Mouse (Mus musculus): ENCODE results near the gene Hsd17b11.

The Hsd17b11 gene

GRCm38 (mm10) chr5:104021597-104022378 lies at the start of gene Hsd17b11:
Gene Hsd17b11 (minus strand): TSS chr5:104021919.
- peak; percentile 62 for DNase-seq

GRCm38 (mm10) chr5:104071048-104071447 lies 49.3 kb upstream of the Hsd17b11 start:
- no peak for DNase-seq

- DNase-seq, result no peak
Observed at GRCm38 (mm10) chr5:104068751-104069150, 47.0 kb upstream of the Hsd17b11 start.

DNA sequence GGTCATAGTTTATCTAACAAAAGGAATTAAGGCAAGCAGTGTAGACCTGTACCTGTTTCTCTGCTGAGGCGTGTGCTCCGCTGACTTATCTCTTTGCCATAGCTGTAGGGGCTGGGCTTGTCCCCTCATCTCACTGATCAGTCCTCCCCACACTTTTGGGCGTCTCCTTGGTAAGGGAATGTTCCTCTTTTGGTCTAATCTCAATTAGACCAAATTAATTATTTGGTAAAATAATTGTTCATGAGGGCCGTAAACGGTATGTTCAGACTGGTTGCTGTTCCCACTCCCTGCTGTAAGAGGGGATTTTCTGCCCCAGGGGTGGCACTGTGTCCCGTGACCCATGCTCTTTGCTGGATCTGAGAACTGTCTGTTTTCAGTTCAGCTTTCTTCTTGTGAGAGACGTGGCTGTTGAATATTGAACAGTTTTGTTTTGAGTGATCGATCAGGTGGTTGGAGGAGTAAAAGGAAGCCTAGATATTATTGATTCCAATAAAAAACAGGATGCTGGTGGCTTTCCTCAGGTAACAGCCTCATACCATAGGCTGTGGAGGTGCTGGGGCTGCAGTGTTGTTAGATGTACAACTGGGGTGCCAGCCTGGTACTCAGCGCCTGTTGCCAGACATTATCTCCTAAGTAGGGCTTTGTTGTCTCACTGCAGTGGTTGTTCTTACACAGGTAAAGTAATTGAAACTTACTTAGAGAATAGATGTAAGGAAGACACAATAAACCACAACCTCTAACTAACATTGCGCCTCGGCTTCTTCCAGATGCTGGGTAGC lies 41.2 kb upstream of the Hsd17b11 start:
- no peak for DNase-seq

DNA sequence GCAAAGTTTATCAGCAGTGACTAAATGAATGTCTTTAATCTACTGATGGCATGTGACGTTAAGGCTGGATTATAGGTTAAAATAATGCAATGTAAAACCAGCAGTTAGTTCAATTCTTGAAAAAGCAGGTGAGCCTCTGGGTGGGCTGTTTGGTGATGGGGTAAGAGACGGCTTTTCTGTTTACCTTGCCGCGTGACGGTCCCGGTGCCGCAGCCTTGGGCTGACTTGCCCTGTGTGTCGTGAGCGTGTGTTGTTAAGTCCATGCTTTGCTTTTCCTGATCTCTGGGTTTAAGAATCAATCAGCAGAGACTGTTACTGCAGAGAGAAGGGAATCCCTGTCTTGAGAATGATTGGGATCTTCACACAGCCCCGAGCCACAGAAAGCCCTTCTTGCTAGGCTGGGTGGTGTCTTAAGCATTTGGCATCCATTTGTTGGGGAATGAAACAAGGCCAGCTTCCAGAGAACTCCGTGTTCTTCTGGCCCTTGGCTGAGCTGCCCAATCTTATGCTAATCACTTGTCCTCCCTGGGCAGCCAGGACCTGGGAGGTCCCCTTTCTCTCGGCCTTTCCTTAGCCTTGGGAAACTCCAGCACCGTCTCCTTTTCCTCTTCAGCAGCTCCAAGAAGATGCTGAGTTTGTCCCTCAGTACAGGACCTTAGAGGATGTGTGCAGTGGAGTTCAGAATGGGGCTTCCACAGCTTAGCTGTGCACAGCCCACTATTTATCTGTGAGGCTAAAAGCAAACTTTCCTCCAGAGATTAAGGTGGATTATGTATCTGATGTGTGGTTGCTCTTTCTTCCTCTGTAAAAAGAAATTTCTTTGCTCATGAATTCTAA lies 40.4 kb upstream of the Hsd17b11 start:
- no peak for DNase-seq

GRCm38 (mm10) chr5:104060429-104060828 lies 38.7 kb upstream of the Hsd17b11 start:
- no peak for DNase-seq

GRCm38 (mm10) chr5:104059628-104060027 lies 37.9 kb upstream of the Hsd17b11 start:
- DNase-seq, result no peak

GRCm38 (mm10) chr5:104058021-104058420 lies 36.3 kb upstream of the Hsd17b11 start:
- DNase-seq, result peak; percentile 54

DNA sequence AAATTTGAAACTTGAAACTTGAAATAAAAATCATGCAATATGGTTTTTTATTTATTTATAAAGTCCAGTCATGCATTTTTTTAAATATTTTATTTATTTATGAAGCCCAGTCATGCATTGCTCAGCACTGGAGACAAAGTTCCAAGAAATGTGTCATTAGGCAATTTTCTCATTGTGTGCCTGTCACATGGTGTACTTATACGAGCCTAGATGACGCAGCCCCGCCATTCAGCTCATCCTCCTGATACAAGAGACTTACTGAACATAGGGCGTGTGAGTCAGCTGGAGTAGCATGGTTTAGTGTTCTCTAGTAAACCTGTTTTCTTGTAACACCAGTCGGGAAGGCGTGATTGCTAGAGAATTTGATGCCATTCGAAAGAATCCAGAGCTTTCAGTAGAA lies 34.6 kb upstream of the Hsd17b11 start:
- no peak for DNase-seq

- no peak for DNase-seq
Observed at GRCm38 (mm10) chr5:104055816-104056215, 34.1 kb upstream of the Hsd17b11 start.

GRCm38 (mm10) chr5:104054938-104055337 lies 33.2 kb upstream of the Hsd17b11 start:
- DNase-seq, result no peak

GRCm38 (mm10) chr5:104052956-104053355 lies 31.2 kb upstream of the Hsd17b11 start:
- no peak for DNase-seq

- DNase-seq, result no peak
Observed at GRCm38 (mm10) chr5:104048139-104048538, 26.4 kb upstream of the Hsd17b11 start.

DNA sequence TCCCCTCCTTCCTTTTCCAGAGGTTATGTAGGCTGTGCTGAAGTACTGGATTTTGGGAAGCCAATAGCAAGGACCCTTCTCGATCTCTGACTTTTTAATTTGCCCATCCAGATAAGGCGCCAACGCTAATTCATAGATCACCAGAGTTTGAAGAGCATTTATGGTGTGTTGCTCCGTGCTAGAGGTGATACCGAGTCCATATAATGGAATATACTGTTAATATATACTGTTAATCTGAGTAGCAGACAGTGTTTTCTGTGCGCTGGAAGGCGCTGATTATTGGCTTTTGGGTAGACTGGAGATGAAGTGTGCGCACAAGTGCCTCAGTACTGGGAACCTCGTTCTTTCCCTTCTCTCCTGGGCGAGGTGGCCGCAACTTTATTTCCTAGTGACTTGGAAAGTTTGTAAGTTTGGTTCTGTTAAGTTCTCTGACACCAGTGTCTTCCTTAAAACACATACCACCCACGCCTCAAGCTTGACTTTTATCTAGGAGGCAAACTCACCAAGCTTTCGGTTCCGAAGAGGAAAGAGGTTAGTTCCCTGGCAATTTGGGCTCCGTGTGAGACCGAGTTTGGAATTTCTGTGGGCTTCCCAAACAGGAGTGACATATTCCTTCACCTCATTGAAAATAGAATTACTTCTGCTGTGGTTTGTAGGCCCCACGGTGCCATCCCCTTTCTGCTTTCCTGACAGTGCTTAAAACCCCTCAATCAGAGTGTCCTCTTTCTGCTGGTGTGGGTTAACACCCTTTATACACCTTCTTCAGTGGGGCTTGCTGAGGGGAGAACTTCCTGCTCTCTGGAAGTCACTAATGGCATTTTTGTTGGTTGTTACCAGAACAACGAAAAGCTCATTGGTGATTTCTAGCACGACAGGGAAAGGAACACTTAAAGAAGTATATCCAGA lies 25.7 kb upstream of the Hsd17b11 start:
- no peak for DNase-seq

GRCm38 (mm10) chr5:104046256-104047199 lies 24.8 kb upstream of the Hsd17b11 start, which contains the start of gene Nudt9:
Gene Nudt9 (plus strand): TSS chr5:104046306.
- peak; percentile 99 for DNase-seq

DNA sequence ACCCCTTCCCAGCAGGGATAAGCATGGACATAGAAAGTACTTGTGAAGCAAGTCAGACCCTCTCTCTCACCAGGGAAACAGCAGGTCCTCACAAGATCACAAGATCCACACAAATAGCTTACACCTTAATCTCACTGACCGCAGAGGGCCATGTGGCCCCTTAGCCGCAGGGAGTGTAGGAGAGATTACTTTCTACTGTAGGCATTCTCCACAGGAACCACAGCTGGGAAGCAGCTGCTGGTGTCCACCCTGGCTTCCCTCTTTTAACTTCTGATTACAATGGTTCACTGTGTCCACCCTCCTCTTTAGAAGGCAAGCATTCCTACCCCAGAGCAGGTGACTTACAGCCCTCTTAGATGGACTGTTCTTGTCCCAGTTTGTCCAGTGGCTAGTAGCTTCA lies 22.0 kb upstream of the Hsd17b11 start:
- DNase-seq, result no peak

DNA sequence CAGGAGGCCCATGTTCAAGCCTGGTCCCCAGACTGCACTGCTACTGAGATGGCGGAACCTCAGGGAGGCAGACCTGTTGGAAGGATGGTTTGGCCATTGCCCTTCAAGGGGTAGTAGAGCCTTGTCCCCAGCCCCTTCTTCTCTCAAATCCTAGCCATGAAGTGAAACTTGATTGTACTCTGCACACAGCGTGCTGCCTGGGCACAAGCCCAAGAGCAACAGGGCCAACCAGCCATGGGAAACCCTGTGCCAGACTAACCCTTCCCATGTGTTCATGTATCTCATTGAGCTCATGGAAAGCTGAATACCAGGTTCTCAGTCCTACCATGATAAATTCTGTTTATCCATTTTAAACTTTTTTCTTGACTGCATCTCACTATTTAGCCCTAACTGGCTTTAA lies 21.2 kb upstream of the Hsd17b11 start:
- no peak for DNase-seq

DNA sequence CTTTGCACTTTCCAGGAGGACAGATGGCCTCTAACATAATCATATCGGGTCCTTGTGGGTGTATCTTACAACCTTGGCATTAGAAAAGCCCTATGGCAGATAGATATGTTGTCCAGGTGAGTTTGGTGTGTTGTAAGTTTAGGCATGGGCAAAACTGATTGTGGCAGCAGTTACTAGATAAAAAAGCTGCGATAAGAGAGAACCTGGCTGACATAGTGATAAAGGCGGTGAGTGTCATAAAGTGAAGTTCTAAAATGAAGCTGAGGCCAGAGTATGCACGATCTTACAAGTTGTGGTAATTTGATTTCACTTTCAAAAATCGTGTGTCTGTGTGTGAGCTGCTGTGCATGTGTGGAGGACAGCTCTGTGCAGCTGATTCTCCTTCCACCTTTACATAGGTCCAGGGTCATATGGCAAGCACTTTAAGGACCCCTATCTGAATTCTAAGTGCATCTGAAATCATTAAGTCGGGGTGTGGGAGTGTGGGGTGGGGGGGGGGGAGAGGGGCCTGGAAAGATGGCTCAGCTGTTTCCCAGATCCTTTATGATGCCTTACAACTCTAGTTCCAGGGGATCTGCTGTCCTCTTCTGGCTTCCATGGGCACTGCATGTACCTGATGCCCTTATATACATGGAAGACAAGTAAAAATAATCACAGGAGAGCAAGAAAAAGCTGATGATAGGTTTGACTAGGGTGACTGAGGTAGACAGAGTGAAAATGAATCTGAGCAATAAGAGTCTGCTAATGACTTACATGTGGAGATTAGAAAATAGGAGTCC lies 17.6 kb upstream of the Hsd17b11 start:
- DNase-seq, result peak; percentile 42

DNA sequence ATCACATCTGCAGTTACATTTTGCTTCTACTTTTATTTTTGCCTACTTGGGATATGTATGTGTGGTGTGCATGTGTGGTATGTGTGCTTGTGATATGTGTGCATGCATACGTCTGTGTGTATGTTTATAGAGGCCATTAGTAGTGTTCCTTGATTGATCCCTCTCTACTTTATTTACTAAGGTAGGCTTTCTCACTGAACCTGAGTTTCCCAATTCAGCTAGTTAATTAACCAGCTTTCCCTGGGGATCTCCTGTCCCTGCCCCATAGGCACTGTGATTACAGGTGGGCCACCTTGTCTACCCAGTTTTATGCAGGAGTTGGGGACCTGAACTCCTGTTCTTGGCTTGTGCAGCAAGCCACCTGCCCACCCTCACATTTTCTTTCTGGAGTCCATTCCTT lies 15.0 kb upstream of the Hsd17b11 start:
- no peak for DNase-seq

DNA sequence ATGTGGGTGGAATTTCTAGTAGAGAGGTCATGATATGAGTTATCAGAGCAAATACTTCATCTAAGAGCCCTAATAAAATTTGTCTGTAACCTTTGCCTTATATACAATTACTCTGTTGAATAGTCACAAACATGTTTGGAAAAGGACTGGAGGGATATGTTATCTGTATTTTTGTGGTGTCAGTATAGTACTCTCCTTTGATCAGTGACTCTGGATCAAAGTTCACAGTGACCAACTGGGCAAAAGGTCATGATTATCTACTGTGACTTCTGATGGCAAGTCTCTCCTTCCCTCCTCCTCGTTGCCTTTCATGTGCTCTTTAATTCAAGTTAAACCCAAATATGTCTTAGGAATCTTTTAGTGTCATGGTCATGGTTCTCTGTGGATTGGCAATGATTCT lies 14.1 kb upstream of the Hsd17b11 start:
- DNase-seq, result no peak
